Mouse (Mus musculus) MEL-GATA-1-ER (cell line): Measurements from ENCODE around the gene Plcb4.
"Not testable (repeated sequence)": the region's sequence is repeated elsewhere in the genome, so short reads cannot be mapped to it uniquely, and the experiment has no call there.

ENCODE experiments used
- DNase-seq: peaks from one replicate; pipeline ENCODE4 v3.0.0-alpha.2; 2012; ENCODE audit warnings: low read depth; ENCODE audit errors: extremely low read depth

Gene Plcb4

GRCm38 (mm10) chr2:135888767-135889166, 230.0 kb downstream of the Plcb4 start:
- no peak for DNase-seq

GRCm38 (mm10) chr2:135890083-135890482, 231.3 kb downstream of the Plcb4 start:
- DNase-seq, result no peak

GRCm38 (mm10) chr2:135891097-135891496, 232.3 kb downstream of the Plcb4 start:
- no peak for DNase-seq

- DNase-seq, result no peak
Observed at GRCm38 (mm10) chr2:135891686-135892085, 232.9 kb downstream of the Plcb4 start.

DNA sequence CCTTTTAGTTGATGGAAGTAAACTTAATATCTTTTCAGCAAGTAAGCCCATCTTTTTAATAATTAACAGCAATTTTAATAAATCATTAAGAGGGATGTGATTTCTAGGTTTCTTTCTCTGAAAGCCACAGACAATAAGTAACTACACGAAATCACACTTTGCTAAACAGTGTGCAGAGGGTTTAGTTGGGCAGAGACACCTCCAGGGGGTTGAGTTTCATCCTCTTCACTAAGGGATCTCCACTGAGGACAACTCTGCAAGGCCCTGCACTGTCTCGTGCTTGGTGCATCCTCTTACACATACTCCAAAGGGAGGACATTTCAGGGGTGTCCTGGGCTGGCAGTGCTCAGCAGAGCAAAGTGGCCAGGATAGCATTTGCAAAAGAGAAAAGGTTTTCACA, 235.8 kb downstream of the Plcb4 start:
- no peak for DNase-seq

- DNase-seq, result no peak
Observed at GRCm38 (mm10) chr2:135898025-135898424, 239.2 kb downstream of the Plcb4 start.

DNA sequence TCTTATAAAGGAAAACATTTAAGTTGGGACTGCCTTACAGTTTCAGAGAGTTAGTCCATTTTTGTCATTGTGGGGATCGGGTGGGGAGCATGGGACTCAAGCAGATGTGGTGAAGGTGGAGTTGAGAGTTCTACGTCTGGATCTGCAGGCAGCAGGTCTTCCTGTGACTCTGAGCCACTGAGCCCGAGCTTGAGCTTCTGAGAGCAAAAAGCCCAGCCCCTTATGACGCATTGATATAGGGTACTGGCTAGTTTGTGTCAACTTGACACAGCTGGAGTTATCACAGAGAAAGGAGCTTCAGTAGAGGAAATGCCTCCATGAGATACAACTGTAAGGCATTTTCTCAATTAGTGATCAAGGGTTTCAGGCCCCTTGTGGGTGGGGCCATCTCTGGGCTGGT, 241.1 kb downstream of the Plcb4 start:
- not testable (repeated sequence) for DNase-seq

DNA sequence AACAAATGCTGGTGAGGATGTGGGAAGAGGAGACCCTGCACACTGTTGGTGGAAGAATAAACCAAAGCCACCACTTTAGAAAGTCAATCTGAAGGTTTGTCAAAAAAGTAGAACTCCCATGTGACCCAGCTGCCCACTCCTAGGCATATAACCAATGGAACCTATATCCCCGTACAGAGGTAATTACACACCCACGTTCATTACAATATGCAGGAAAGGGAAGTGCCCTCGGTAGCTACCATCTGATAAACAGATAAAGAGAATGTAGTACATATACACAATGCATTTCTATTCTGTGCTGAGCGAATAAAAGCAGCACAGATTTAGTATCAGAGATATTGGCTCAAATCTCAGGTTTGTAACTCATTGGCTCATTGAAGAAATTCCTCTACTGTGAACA, 242.2 kb downstream of the Plcb4 start:
- no peak for DNase-seq

DNA sequence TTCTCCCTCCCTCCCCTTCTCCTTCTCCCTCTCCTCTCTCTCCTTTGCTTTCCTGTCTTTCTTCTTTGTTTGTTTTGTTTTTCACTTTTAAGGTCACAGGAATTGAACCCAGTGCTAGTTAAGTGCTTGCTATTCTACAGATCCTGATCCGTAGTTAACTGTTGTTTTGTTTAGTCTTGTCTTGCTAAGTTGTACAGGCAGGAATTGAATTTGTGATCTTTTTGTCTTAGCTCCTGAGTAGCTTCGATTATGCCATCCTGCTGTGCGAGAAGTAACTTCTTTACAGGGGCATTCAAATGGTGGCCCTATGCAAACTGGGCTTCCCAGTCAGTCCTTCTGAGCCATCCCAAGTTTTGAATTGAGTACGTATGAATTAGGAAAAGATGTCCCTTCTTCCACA, 245.5 kb downstream of the Plcb4 start:
- DNase-seq, result no peak

GRCm38 (mm10) chr2:135904791-135905190, 246.0 kb downstream of the Plcb4 start:
- DNase-seq, result no peak

- DNase-seq, result no peak
Observed at GRCm38 (mm10) chr2:135914343-135915261, 255.8 kb downstream of the Plcb4 start.

DNA sequence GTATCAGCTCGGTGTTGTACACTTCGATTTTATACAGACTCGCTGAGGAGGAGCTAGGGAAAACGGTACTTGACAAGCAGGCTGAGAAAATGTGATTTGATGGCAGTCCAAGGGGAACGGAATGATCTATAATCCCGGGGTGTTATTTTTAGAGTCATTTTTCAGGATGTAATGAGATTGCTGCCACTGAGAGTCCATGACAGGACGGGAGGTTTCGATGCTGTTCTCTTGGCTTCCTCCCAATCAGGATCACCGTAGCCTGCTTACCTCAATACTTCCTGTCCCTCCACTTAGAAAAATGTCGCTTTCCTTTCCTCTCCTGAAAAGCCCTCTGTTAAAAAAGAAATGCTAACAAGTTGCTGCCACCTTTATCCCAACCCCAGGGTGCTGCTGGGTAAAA, 257.1 kb downstream of the Plcb4 start:
- no peak for DNase-seq

DNA sequence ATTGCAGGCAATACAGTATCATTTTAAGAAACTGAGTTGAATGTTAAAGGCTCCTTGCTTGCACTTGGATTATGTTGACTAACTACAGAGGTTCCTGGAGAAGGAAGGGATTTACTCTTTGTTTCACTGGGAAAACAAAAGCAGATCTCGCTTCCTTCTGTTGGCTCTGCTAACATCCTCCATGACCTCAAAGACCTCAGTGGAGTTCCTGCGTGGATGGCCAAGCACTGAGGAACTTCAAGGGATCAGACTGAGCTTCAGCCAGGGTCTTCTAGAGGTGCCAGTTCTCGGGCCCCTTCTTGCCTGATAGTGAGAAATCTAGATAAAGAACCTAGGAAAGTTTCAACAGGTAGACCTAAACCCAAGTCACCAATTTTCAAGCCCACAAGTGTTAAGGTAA, 258.2 kb downstream of the Plcb4 start:
- no peak for DNase-seq

DNA sequence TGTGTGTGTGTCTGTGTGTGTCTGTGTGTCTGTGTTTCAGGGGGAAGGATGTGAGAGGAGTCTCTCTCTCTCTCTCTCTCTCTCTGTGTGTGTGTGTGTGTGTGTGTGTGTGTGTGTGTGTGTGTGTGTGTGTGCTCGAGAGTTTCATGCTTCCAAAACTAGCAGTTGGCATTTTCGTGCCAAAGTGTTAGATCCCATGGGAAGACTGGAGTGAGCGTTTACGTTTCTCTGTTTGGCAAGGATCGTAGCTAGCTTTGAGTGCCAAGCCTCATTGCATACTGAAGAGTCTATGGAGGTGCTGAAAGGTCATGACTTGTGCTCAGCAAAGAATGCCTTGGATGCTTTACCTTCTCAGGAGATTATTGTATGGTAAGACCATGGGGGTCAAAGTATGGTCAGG, 259.3 kb downstream of the Plcb4 start:
- no peak for DNase-seq

- DNase-seq, result no peak
Observed at GRCm38 (mm10) chr2:135919641-135920040, 260.8 kb downstream of the Plcb4 start.

DNA sequence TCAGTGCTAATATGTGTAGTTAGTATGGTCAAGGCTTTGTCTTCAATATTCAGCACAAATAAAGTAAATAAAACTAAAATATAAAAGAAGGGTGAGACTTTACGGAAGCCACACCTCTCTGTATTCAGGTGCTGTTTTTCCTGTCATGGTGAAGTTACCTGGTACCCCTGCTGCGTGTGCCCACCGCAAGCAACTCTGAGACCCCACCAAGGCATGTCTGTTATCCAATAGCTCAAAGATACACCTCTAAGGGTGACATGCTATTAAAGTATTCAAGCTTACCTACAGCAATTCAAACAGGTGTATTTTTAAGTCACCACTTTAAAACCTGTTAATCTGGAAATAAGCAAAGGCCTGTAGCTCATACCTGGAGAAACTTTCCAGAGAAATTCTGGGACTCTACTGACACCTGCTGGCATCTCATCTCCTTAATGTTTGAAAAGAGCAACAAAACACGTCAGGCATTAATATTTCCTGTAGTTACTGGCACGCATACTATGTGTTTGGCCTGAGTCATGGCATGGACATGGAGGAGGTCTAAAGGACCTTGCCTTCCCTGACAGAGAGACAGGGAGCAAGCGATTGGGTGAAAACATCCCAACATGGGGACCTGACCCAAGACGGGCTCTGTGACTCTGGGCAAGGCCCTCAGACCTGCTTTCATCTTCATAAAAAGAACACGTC, 268.0 kb downstream of the Plcb4 start:
- no peak for DNase-seq

GRCm38 (mm10) chr2:135929021-135929720, 270.4 kb downstream of the Plcb4 start:
- no peak for DNase-seq

DNA sequence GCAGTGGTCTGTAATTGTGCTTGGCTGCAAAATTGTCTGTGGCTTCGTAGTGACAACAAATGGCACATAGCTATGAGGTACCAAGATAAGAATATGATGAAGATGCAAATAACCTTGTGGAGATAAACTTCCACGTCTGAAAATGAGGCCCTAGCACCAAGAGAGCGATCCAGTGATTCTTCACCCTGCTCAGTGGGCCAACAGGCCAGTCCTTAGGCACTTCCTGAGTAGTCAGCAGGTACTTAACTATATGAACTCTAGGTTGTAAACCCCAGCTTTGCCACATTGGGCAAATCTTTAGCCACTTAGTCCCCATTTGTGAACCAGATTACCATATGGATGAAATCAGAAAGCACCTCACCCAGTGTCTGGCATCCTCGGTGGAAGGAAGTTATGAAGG, 271.9 kb downstream of the Plcb4 start:
- no peak for DNase-seq

DNA sequence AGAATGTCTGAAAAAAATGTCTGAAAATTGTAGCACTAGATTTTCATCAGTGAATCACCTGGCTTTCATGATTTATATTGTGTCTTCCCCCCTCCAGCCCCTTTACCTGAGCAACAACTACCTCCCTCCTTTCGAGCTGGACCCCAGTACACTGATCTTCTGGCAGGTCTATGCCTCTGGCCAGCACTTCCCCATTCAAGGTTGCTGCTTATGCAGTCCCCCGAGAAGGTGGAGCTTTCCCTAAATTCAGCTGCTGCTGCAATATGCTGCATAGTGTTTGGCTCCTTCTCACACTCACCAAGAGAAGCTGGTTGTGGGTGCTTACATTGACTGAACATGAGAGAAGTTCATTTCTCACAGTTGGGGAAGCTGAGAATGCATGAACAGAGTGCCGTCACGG, 273.8 kb downstream of the Plcb4 start:
- DNase-seq, result no peak

GRCm38 (mm10) chr2:135936376-135936775, 277.6 kb downstream of the Plcb4 start:
- DNase-seq, result no peak

GRCm38 (mm10) chr2:135937646-135938045, 278.8 kb downstream of the Plcb4 start:
- DNase-seq, result no peak

DNA sequence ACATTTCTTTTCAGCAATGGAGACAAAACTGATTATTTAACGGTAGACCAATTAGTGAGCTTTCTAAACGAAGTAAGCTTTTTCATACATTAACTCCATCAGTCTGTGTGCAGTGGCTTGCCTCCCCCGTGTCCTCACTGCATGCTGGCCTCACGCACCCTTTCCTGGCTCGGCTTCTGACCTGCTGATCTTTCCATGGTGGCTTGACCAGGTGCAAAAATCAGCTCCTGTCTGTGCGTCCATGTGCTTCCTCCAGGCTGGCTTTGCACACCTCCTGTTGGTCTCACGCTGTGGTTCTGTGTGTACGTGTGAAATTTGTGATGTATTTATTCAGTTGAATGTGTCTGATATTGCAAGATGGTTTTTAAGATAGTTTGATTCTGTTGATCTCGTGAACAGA, 281.1 kb downstream of the Plcb4 start:
- DNase-seq, result no peak
